Mouse (Mus musculus): ENCODE data around the gene Ldlrad3.

The Ldlrad3 gene

DNA sequence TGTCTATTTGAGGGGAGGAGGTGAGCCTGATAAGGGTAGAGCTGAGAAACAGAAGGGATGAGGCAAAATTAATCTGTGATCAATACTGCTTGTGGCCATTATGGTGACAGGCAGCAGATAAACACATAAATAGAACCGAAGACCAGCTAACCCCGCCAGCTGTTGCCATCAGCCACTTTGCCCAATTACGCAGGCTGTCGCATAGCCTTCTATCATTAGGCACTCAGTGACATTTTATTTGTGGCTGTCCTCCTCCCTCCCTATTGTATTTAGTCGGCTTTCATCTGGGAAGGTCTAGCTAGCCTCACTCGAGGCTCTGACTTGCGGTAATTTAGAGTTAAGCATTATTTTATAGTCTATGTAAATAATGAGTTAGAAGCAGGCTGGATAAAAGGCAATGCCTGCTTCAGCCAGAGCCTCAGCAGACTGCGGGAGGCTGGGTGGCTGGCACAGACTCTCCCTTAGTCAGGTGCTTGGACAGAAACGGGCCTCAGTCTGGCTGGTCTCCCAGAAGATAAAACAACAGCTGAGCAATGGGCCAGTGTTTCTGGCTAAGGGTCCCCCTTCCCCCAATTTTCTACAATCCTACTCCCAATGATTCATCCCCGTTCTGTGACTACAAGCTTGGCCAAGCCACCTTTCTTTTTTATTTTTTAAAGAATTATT, 147.8 kb downstream of the Ldlrad3 start:
- DNase-seq (ENCODE audit: low spot score) = no peak

DNA sequence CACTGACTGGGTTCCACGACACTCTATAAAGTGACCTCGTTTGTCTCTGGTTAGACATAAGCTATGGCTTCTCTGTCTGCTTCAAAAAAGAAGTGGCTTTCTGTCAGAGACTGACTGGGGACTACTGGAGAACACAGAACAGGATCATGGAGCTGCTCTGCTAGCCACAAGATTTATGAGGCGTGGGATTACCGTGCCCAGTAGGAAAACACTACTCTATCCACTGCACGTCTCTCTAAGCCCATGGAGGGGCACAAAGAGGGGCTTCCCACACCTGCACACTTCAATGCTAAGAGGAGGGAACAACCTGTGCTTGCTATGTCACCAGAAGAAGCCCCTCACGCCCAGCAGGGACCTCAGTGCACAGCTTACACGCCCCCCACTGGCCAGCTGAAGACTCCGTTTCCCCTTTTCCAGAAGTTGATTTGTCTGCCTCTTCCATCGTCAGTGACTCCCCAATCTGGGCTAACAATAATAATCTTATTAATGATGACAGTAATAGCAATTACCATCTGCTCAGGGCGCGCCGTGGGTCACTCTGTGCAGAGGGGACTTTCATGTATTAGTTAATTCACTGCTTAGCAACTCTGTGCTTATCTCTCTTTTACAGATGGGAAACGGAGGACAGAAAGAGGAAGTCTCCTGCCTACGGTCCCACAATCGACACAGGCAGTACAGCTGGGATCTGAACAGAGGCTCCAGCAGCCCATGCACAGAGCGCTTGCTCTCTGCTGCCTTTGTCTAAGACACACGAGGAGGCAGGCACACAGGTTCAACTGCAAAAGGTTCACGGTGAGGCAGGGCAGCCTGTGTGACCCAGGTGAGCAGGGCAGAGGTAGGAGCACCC, 149.3 kb downstream of the Ldlrad3 start:
- no peak for DNase-seq (ENCODE audit: low spot score)

DNA sequence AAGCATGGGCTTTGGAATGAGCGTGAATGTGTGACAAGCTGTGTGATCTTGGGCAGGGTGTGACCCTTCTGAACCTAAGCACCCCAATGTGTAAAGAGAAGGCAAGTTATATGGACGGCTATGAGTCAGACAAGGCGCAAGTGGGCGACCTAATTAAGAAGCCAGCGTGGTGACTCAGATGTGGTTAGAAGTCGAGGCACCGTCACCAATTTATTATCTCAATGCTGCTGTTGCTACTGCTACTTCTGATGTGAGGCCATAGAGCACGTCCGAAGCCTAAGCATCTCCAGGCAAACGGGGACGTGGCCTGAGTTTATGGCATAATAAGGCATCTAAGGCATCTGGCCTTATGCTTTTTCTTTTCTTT, 151.7 kb downstream of the Ldlrad3 start:
- DNase-seq (ENCODE audit: low spot score) = no peak

DNA sequence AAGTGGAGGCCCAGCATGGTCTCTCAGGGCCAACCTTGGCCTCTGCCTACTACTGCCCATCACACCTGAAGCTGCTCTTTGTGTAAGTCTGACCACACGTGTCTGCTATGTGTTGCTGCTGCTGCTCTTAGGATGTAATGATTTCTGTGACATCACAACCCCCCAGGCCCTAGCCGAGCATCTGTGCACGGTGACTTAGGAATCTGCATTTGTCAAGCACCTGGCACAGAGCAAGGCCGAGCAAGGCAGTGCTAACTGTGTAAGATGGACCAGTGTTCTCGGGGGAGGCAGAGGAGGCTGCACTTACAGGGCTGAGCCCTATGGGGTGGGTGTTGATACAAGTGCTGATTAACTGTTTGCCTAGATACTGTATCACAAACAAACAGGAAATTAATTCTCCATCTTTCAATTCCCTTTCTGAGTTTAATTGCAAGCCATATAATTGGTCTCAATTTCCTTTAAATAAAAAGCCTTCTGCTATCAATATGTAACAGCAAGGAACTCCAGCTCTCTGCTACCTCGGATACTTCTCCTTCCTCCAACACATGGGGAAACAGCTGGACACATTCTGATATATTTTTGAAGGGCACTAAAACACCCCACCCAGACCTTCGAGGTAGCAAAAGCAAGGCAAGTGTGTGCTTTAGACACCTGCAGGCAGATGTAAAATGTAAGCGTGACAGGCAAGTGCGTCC, 152.2 kb downstream of the Ldlrad3 start:
- DNase-seq (ENCODE audit: low spot score) = no peak

DNA sequence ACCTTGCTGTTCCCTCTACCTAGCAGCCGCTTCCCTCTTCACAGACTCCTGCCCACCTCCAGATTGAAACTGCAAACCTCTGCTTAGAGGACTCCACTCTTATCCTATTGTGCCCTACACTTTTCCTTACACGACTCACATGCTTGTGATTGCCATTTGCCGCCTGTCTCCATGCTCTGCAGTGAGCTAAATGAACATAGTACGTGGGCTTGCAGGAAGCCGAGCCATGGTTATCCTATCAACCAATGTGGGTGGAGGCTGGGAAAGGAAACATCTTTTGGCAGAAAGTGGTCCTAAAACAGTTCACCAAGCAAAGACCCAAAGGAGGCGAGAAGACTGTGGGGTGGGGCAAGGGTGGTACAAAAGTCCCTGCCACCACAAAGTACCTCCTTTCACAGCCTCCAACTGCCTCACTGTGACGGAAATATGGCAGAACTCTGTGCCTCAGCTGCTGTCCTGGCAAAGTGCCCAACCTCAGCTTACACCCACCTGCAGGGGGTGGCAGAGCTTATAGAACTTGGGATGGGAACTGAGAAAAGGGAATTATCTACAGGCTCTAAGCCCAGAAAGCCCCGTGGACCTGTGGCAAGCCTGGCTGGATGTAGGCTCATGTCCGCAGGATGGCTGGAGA, 153.4 kb downstream of the Ldlrad3 start:
- DNase-seq (ENCODE audit: low spot score) = peak; percentile 53

DNA sequence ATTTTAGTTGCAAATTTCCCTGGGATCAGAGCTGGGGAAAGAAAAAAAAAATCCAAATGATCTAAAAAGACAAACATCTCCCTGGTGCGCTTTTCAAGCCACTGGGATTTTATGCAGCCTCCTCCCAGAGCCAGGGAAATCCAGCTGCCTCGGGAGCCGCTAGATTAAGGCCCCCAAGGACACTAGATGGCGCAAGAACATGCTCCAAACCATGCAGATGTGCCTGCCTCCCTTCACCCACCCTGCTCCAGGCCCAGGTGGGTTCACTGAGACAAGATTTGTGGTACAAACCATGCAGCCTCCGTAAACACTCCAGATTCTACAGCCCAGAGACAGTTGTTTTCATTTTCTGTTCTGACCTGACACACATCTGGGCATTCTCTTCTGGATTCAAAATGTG, 155.5 kb downstream of the Ldlrad3 start:
- DNase-seq (ENCODE audit: low spot score) = peak; percentile 75

DNA sequence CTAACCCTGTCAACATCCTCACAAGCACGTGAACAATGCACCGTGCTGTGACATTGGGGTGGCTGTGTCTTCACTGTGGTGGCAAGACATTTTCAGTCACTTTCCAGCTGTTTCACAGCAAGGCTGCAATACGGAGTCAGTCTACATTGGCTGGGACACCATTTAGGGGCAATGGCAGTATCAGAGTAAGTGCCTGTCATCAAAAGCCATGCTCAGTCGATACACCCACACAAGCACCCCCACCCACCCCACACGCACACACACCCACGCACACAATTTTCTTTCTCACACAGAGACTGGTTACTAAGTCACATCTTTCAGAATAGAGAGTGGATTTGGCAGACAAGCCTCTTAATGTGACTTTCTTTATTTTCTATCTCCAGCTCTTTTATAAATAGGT, 156.0 kb downstream of the Ldlrad3 start:
- DNase-seq (ENCODE audit: low spot score) = no peak

DNA sequence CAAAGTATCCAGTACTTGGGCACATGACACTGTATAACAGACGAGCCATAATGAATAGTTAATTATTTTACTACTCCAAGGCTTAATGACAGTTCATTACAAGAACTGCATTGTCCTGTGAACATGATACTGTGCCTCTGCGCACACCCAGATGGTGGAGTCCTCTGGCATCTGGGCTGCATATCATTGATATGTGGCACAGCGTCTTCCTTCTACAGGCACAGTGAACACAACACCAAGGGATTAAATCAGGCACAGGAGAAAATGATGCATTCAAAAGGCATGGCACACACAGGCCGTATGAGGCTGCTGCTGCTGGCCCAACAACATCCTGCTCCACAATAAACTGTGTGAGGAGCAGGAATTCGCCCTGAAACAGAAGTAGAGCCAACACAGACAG, 156.5 kb downstream of the Ldlrad3 start:
- no peak for DNase-seq (ENCODE audit: low spot score)

DNA sequence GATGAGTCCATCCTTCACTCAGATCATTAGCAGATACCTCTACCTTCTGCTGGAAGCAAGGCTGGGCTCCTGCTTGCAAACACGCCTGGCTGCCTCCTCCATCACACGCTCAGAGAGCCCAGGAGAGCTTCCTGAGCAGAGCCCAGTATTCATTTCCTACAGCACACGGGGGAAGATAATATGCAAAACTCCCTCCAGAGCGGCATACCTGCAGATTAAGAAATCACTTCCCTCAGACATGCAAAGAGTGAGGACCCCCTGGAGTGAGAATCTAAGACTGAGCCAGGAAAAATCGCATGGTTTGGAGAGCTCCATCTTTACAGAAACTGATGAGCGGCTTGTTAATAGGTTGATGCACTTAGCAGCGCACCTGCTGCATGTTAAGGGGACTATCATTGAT, 158.9 kb downstream of the Ldlrad3 start:
- DNase-seq (ENCODE audit: low spot score) = no peak

DNA sequence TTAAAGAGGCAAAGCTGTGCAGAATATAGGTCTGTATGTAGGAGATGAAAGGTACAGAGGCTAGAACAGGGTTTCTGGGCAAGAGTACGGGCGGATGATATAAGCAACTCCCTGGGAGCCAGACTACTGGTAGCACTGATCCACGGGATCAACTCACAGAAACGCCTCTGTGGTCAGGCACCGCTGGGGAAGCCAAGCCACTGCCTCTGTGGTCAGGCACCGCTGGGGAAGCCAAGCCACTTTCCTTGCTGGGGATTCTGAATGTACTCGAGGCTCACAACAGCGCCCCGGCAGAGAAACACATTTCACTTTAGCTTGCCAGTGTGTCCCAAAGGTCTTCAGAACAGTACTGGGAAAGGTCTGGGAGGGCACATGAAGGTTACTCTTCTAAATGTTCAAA, 160.0 kb downstream of the Ldlrad3 start:
- no peak for DNase-seq (ENCODE audit: low spot score)

DNA sequence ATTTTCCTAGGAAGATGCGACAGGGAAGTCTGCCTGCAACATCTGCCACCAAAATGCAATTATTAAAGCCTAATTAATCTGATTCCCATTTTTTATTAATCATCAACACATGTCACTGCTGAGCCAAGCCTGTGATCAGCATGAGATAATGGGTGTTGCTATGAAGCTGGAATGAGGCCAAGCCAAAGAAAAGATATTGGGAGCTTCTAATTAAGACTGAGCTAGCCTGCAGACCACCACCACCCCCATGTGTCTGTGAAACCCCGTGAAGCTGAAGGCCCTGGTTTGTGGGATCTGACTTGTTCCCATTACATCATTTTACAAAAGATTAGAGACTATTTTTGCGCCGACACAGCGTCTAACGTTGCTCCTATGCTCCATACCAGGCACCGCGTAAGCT, 161.7 kb downstream of the Ldlrad3 start:
- no peak for DNase-seq (ENCODE audit: low spot score)

DNA sequence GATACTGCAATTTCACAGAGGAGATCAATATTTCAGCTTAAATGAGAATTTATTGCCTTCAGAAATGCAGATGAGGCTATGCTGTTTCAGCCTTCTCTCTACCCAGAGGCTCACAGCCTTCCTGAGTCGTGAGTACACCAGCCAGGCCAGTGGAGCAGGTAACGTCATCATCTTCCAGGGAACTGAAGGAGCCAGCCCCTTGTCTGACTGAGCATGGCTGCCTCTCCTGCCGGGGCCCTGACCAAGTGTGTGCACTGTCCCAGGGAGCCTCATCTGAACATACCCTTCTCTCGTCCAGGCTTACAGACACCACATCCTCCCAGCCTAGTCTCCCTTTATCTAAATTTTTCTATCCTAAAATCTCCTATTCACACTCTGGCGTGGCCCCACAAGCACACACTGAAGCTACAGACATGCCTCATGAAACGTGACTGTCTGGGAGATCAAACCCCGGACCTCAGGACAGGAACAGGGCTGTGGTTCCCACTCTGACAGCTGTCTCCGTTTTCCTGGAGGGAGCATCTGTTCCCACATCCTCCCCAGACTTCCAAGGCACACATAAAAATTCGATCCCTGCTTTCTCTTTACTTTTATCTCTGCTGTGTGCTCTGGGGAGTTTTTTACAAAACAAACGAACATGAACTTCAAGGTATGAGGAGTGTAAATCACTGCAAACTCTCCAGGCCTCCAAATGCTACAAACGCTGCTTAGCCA, 164.7 kb downstream of the Ldlrad3 start:
- no peak for DNase-seq (ENCODE audit: low spot score)

DNA sequence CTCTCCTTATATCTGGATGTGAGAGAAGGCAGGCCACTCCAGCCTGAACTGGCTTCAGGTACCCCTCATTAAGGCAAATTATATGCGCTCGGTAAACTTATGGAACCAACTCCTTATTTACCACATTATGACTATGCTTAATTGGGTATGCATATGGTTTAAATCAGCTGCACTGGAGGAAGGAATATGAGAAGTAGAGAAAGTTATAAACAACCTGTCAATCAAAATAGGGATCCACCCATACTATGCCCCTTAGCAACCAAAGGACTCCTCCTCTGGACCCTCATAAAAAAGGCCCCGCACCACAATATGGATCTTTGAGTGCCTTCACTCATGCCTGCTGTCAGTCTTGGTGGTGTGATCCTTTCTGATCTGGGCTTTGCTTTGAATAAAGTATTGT, 165.6 kb downstream of the Ldlrad3 start:
- no peak for DNase-seq (ENCODE audit: low spot score)

DNA sequence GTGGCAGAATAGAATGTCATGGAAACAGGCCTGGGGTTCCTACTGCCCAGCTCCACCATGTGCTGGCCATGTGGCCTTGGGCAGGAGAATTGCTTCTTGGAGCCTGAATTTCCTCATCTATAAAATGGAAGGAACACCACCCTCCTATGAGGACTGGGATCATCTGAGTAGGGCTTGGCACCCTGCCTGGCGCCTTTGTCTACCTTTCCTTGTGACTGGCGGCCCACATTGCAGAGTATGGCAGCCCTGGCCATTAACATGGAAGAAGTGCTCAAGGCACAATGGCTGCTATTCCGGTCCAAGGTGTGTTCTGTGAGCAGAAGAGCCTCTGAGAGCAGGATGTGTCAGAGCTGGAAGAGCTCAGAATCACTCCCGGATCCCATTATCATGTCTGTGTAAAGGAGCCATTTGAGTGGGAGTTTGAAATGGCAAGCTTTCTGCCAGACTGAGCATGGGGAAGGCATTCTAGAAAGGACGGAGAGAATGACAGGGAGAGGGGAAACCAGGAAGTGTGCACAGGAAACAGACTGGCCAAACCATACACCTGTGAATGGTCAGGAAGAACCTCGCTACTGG, 171.6 kb downstream of the Ldlrad3 start:
- DNase-seq (ENCODE audit: low spot score) = no peak

DNA sequence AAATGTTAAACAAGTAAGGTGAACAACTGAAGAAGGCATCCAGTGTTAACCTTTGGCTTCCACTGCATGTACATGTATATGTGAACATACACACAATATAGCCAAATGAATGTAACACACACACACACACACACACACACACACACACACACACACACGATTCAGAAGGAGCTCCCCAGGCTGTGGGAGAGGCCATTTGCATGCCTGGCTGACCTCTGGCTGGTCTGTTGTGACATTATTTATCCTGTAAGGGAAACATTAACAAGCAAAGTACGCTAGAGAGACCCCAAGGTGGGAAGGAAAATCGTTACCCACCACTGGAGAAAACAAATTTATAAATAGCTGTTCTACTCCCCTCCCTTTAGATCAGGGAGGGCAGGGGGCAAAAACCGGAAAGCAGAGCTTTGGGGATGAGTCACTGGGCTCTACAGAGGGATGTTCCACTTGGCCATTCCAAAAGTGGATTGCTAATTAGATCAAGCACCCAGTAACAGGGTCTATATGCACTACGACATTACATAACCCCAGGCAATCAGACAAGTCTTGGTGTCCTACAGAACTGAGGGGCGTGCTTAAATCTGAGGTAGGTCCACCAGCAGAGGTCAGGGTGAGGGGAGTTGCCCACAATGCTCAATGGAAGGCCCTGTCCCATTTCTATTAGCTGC, 174.7 kb downstream of the Ldlrad3 start:
- no peak for DNase-seq (ENCODE audit: low spot score)

DNA sequence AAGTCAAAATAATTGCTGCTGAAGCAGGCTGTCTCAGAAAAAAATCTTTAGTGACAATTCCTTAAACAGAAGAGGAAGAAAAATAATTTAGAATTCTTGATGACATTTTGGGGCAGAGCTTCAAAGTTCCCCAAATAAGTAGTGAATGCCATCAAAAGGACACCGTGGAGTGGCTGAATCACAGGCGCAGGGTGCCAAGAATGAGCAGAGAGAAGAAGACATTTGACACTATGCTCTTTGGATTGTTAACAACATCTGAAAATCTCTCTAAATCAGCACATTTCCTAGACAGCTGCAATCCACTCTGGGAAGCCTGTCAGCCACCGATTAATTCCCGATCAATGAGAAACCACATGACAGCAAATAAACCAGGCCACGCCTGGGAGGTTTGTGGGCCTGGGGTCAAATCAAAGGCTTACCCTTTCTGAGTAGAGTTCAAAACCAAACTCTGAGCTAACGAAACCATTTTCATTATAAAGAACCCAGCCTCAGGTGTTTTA, 176.4 kb downstream of the Ldlrad3 start:
- DNase-seq (ENCODE audit: low spot score) = no peak

DNA sequence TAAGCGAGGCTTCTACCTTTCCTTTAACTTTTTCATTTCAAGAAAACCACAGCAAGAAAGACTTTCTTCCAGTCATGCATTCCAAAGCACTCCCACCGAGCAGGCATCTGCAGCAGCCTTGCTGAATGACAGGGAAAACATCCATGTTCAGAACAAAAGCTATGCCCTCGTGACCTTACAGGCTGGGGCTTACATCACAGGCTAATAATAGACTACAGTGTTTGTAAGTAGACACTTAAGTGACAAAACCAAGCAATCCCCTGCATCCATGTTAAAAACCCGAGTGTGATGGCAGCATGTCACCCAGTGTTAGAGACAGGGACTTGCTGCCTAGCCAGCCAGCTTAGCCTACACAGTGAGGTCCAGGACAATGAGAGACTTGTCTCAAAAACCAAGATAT, 180.0 kb downstream of the Ldlrad3 start:
- no peak for DNase-seq (ENCODE audit: low spot score)

DNA sequence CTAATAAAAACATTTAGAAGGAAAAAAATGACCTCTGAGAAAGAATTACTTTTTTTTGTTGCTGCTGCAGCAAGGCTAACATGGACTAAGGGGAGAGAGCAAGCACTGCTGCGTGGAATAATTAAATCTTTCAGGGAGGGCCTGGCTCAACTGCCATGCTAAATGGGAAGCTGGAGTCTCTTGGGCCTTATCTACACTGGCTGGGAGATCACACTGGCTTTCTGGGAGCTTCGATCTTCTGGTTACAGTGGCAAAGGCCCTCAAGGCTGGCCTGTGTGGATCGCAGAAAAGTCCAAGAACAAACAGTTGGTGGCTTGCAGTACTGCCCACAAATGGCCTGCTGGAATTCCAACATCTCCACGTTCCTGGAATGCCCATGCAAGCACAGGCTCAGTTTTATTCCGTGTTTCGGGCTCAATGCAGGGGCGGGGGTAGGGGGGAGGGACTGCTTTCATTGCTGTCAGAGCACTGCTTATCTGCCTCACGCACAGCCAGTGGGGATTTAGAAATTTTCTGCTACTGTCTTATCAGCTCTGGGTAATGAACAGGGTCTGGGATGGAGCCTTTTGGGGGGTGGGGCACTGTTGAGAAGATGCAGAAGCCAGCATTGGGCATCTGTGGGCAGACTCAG, 180.7 kb downstream of the Ldlrad3 start:
- no peak for DNase-seq (ENCODE audit: low spot score)

DNA sequence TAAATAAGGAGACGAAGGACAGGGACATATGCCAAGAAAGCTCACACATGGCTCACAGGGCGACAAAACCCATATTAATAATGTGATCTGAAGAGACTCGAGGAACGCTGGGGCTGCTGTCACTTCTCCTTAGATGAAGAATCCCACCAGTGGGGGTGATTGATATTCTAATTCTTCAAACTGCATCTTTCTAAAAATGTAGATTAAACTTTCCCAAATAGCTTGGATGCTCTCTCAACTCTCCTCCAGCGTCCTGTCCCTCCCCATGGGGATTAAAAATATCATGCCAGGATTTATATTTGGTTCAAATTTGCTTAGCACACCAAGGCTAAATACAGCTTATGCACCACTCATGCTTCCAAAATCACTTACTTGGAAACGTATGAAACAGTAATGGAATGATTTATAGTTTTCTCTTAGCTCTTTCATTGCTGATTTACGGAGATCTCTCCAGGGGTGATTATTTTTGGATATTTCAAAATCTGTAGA, 182.4 kb downstream of the Ldlrad3 start:
- no peak for DNase-seq (ENCODE audit: low spot score)

All from testis, postnatal 10 days (tissue).